Mouse (Mus musculus) testis, adult 2 months (tissue): ENCODE data around the gene Rpf1. TPM values are rescaled to one million over a fixed set of nuclear protein-coding genes. Genes with fewer than 3 reads are reported as not detected.
A peak's percentile ranks its signal among the peaks of the same experiment; 100 is the strongest.

Experiments used
- H3K27ac ChIP-seq: fragments of 200-500 bp; 2 replicates; pipeline ENCODE4 v1.5.1; 2012; ENCODE audit warnings: low read depth, low read length; ENCODE audit not compliant: control insufficient read depth, insufficient read depth
- H3K27me3 ChIP-seq: fragments of 200-500 bp; 2 replicates; pipeline ENCODE4 v1.6.1; 2012; ENCODE audit warnings: mild to moderate bottlenecking, low read length, moderate library complexity; ENCODE audit not compliant: control insufficient read depth, insufficient read depth
- H3K36me3 ChIP-seq: fragments of 200-500 bp; 2 replicates; pipeline ENCODE4 v1.6.1; 2012; ENCODE audit warnings: mild to moderate bottlenecking, low read length; ENCODE audit not compliant: control insufficient read depth, insufficient read depth
- H3K4me1 ChIP-seq: fragments of 200-500 bp; 2 replicates; pipeline ENCODE4 v1.6.1; 2012; ENCODE audit warnings: low read length; ENCODE audit not compliant: control insufficient read depth, insufficient read depth
- H3K4me3 ChIP-seq: fragments of 200-500 bp; 2 replicates; pipeline ENCODE4 v1.5.1; 2012; ENCODE audit warnings: low read depth, mild to moderate bottlenecking, low read length, moderate library complexity, mixed read lengths; ENCODE audit not compliant: control insufficient read depth
- CTCF ChIP-seq: fragments of 200-500 bp; IDR thresholded peaks from 2 replicates; pipeline ENCODE4 v1.5.1; 2012; ENCODE audit warnings: low read depth, mild to moderate bottlenecking, inconsistent platforms, low read length, moderate library complexity; ENCODE audit not compliant: control insufficient read depth, insufficient read depth, insufficient replicate concordance
- POLR2A ChIP-seq: fragments of 200-500 bp; IDR thresholded peaks from 2 replicates; pipeline ENCODE4 v1.6.1; 2012; ENCODE audit warnings: low read depth, mild to moderate bottlenecking, inconsistent platforms, low read length, moderate library complexity; ENCODE audit not compliant: control insufficient read depth
- polyA plus RNA-seq: library from polyadenylated mRNA; depleted of rRNA; stranded (reverse); fragments of >200 nt; gene quantifications from 2 replicates; pipeline ENCODE4 v1.2.3, GENCODE M21; 2012

Rpf1 gene
- polyA plus RNA-seq, 1 experiment, result 13.9 TPM

DNA sequence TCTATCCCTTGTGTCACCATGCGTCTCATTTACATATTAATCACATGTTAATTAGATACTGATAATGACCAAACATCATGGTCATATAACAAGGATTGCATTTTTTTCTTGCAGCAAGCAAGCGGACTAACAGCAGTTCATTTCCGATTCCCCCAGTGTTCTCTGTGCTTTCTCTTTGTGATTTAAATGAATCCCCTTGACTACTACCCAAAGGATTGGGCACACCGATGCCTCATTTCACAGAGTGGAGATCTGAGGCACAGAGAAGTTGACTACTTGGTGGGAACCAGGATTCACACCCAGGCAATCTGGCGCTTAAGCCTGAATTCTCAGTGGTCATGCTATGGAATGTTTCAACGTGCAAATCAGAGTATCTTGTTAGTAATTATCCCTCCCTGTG lies 13.8 kb upstream of the Rpf1 start:
- Histone ChIP-seq H3K4me1 (no peaks in the 10 kb centered on the region), H3K27me3 (no peaks in the 10 kb centered on the region), H3K4me3 (no peak overlapping the region), H3K36me3 (no peaks in the 10 kb centered on the region), H3K27ac (no peak overlapping the region)
- TF ChIP-seq POLR2A, result no peak
- no peak for TF ChIP-seq CTCF

DNA sequence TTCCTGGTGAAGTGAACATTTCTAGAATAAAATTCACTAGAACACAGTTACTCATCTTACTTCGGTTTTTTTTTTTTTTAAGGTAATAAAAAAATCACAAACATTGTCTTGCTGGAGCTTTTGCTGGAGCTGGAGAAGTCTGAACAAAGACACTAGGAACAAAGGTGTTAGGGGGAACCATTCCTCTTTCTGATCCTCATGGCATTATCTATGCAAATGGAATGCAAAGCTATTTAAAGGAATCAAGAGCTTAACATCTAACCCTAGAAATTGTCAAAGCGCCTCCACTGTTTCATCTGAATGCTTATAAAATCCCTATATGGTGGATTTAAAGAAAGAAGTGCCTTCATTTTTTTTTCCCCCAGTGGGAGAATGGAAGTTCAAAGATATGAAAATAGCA lies 7.1 kb upstream of the Rpf1 start:
- H3K27ac ChIP-seq, result no peak overlapping the region

DNA sequence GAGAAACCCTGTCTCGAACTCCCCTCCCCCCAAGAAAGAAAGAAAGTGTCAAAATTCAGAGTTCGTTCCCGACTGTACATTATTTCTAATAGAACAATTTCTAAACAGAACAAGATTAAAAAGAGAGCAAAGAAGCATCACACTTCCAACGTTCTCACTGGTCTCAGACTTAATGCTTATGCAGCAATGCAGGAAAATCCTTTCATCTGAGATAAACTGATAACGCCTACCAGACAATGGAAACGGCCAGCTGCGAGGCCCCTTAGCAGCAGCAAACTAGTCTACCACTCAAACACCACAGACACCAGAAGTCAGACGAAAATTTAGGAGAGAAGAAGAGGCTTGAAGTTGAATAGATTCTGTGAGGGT lies 407 bp upstream of the Rpf1 start:
- H3K4me1 ChIP-seq, result peaks cover 4% of the 10 kb centered on the region
- H3K27ac ChIP-seq, result peak overlapping the region; percentile 99
- peaks cover 3% of the 10 kb centered on the region; the same call in 1 of the 2 replicates for H3K36me3 ChIP-seq
- H3K4me3 ChIP-seq, result peak overlapping the region; percentile 100
- TF ChIP-seq CTCF, result no peak
- no peak for TF ChIP-seq POLR2A
- no peaks in the 10 kb centered on the region for H3K27me3 ChIP-seq

More for the DNA sequence above, 7.1 kb upstream of the Rpf1 start:
- no peak for TF ChIP-seq CTCF
- no peak for TF ChIP-seq POLR2A
- H3K27me3 ChIP-seq, result no peaks in the 10 kb centered on the region
- no peak overlapping the region for H3K4me3 ChIP-seq
- H3K4me1 ChIP-seq, result no peaks in the 10 kb centered on the region
- H3K36me3 ChIP-seq, result no peaks in the 10 kb centered on the region

DNA sequence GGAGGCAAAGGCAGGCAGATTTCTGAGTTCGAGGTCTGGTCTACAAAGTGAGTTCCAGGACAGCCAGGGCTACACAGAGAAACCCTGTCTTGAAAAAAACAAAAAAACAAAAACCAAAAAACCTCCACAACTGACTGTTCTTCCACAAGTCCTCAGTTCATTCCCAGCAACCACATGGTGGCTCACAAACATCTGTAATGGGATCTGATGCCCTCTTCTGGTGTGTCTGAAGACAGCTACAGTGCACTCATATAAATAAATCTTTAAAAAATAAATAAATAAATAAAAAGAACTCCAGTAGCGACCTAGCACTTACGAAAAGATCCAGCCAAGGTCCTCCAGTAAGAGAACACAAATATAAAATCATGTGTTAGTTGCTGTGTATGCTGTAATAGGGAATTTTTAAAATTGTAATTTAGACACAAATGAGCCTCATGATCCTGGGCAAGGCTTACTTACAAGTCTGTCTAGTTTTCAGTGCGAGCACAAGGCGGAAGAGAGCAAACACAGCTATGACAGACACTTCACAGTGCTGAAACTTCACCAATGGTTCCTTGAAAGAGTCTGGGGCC lies 917 bp downstream of the Rpf1 start:
- TF ChIP-seq CTCF (no peak), POLR2A (no peak)
- no peaks in the 10 kb centered on the region for H3K27me3 ChIP-seq
- peak overlapping the region; percentile 76 for H3K27ac ChIP-seq
- peak overlapping the region; percentile 93 for H3K4me3 ChIP-seq
- peaks cover 4% of the 10 kb centered on the region for H3K4me1 ChIP-seq
- peaks cover 3% of the 10 kb centered on the region; the same call in 1 of the 2 replicates for H3K36me3 ChIP-seq

DNA sequence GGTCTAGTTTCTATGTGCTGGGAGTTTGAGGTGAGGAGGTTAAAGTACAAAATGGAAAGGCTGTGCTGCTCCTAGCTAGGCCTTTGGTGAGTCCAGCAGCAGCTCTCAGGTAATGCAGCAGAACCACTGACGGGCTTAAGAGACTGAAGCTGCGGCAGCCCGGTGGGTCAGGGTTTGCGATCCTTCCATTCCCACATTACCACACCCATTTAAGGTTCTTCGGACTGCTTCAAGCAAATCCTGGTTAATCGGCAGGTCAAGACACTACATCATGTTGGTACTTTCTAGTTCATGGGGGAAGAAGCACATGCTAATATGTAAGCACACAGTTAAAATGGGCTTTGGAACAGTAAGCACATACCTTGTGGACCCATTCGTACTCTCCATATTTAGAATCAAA lies 14.5 kb downstream of the Rpf1 start:
- H3K27ac ChIP-seq, result no peak overlapping the region
- H3K36me3 ChIP-seq, result no peaks in the 10 kb centered on the region; the same call in none of the 2 replicates
- no peaks in the 10 kb centered on the region for H3K4me1 ChIP-seq
- no peak for TF ChIP-seq POLR2A
- TF ChIP-seq CTCF, result no peak
- no peak overlapping the region for H3K4me3 ChIP-seq
- no peaks in the 10 kb centered on the region for H3K27me3 ChIP-seq

DNA sequence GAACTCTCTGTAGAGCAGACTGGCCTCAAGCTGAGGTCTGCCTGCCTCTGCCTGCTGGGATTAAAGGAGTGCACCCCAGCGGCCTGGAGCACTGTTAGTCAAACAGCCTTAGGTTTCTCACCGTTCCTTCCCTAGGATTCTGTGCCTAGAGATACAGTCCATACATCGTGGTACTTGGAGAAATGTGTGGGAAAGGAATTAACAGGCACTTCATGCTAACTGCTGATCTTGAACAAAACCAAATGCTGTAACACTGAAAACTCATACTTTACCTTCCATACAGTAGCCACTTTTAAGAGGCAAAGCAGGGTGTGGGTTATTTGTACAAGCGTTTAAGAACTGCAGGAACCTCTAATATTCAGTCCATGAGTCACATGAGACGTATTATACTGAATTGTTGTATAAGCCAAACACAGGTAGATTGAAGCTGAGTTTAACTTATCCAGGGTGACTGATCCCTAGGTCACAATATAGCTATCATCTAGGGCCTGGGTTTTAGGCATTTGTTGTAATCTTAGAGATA lies 19.6 kb downstream of the Rpf1 start:
- no peak for TF ChIP-seq CTCF
- TF ChIP-seq POLR2A, result no peak
- H3K36me3 ChIP-seq, result no peaks in the 10 kb centered on the region; the same call in 1 of the 2 replicates

DNA sequence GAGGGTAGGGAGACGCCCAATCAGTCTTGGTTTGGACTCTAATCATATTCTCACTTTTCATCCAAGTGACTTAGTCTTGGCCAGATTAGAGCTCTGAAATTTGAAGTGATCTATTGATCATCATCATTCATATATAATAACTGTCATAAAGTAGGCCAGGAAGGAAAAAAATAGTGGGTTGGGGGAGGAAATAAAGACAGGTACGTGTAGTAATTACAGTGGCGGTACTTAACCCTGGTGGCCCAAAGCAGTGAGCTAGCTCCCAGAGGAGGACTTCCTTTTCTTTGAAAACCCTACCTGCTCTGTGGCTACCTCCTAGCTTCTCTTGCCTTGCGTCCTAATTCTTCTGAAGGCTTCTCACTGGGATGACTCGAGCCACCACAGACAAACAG lies 20.4 kb downstream of the Rpf1 start:
- Histone ChIP-seq H3K27me3 (no peaks in the 10 kb centered on the region), H3K36me3 (no peaks in the 10 kb centered on the region; the same call in 1 of the 2 replicates), H3K4me3 (peak overlapping the region; percentile 90), H3K27ac (peak overlapping the region; percentile 57), H3K4me1 (peaks cover 3% of the 10 kb centered on the region; the same call in 1 of the 2 replicates)
- TF ChIP-seq CTCF (no peak), POLR2A (no peak)

More for the DNA sequence above, 19.6 kb downstream of the Rpf1 start:
- H3K4me1 ChIP-seq, result peaks cover 3% of the 10 kb centered on the region; the same call in 1 of the 2 replicates
- H3K4me3 ChIP-seq, result peak overlapping the region; percentile 90
- no peaks in the 10 kb centered on the region for H3K27me3 ChIP-seq
- H3K27ac ChIP-seq, result peak overlapping the region; percentile 44
